Mouse (Mus musculus): ENCODE results near the gene Zmynd10.

GRCm38 (mm10) chr9:107586504-107586903, 39.4 kb downstream of the Zmynd10 start:
- TF ChIP-seq POLR2A (IDR thresholded peaks at IDR 0.05; ENCODE audit: low read depth, low read length) = no peak
- no peak for TF ChIP-seq CTCF (conservative IDR thresholded peaks at IDR 0.05; ENCODE audit: insufficient read depth, insufficient read length, low read depth, low read length)
